Mouse (Mus musculus) kidney, postnatal 0 days (tissue): Measurements from ENCODE around the gene Xylt1. TPM values are rescaled to one million over a fixed set of nuclear protein-coding genes. Genes with fewer than 3 reads are reported as not detected.

Experiments
- ATAC-seq: fragments of 200-750 bp; cut with Nextera tagmentation; replicated peaks from 2 replicates; pipeline ENCODE4 v1.8.0; 2017; ENCODE audit warnings: low read depth, moderate number of reproducible peaks, moderate TSS enrichment, moderate library complexity; ENCODE audit not compliant: low FRiP score
- DNase-seq: peaks from one replicate; pipeline ENCODE4 v3.0.0-alpha.2; 2016; ENCODE audit warnings: low spot score
- H3K27ac ChIP-seq: fragments of 300-500 bp; sonication (generic); 2 replicates; pipeline ENCODE4 v1.5.1; 2014; ENCODE audit warnings: mild to moderate bottlenecking
- H3K27me3 ChIP-seq: fragments of 300-500 bp; sonication (generic); 2 replicates; pipeline ENCODE4 v1.6.1; 2014; ENCODE audit warnings: low read length, mixed read lengths; ENCODE audit not compliant: insufficient read depth
- H3K36me3 ChIP-seq: fragments of 300-500 bp; sonication (generic); 2 replicates; pipeline ENCODE4 v1.6.1; 2014; ENCODE audit warnings: low read length, mixed read lengths; ENCODE audit not compliant: insufficient read depth
- H3K4me1 ChIP-seq: fragments of 300-500 bp; sonication (generic); replicated peaks from 2 replicates; pipeline ENCODE4 v1.6.1; 2014; ENCODE audit warnings: antibody characterized with exemption, low read length, mixed read lengths; ENCODE audit not compliant: insufficient read depth
- H3K4me2 ChIP-seq: fragments of 300-500 bp; sonication (generic); 2 replicates; pipeline ENCODE4 v1.6.1; 2014; ENCODE audit warnings: mild to moderate bottlenecking, low read length, moderate library complexity, mixed read lengths
- H3K4me3 ChIP-seq: fragments of 300-500 bp; sonication (generic); replicated peaks from 2 replicates; pipeline ENCODE4 v1.5.1; 2014; ENCODE audit warnings: low read depth, low read length
- H3K9ac ChIP-seq: fragments of 300-500 bp; sonication (generic); 2 replicates; pipeline ENCODE4 v1.6.1; 2014; ENCODE audit warnings: low read depth, low read length
- H3K9me3 ChIP-seq: fragments of 300-500 bp; sonication (generic); replicated peaks from 2 replicates; pipeline ENCODE4 v1.6.1; 2016; ENCODE audit warnings: low read length, inconsistent platforms, mixed read lengths
- CTCF ChIP-seq: IDR thresholded peaks from 2 replicates; pipeline ENCODE4 v1.5.1; 2016; ENCODE audit warnings: antibody characterized with exemption, low read depth, mild to moderate bottlenecking, moderate library complexity
- WGBS: fragments of 180-500 bp; shearing (Covaris S2); extraction: QIAGEN DNeasy Blood & Tissue Kit; methylation state at CpG from one replicate; pipeline ENCODE4 v1.1.7; 2014; 5-methylcytosine and 5-hydroxymethylcytosine counted together
- polyA plus RNA-seq: library from polyadenylated mRNA; unstranded; fragments of >200 nt; fragmentation: Nextera tagmentation; extraction: Ambion mirVana; gene quantifications from 2 replicates; pipeline ENCODE4 v1.2.1, GENCODE M21; 2015

The Xylt1 gene
- polyA plus RNA-seq, 1 experiment from 2014 or later: 1.7 TPM

DNA sequence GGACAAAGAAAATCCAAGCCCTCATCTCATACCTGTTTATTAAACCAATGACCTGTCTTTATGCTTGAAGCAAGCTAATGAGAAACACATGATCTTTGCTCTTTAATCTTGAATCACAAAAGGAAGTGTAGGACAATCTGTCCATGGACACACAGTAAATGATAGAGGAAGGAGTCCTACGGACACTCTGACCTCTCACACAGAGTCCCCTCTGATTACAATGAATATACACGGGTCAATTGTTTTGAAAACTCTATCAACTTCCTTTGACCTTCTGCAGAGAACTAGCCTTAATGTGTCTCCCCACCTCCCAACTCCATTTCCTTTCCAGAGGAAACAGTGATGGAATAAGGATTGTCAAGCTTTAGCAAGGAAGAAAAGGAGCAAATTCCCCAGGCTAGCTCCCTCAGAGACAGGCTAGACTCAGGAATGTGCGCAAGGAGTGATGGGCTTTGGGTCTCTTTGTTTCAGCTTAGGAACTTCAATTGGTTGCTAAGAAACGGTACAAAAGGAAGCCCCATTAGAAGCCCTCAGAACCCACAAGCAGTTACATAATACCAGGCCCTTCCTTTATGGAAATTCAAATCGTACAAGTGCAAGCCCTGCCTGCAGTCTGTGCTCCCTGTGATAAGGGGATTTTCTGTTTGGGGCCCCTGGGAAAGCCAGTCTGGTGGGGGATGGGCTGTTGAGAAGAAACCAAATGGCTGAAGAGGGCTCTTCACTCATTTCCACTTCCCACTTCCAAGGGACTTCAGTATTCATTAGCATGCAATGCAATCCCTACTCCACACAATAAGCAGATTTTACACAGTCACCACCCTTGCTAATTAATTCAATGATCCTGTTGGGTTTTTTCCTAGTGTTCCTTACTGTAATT is 305.6 kb downstream of the Xylt1 start:
- no peaks in the 10 kb centered on the region for H3K9me3 ChIP-seq
- H3K36me3 ChIP-seq: no peaks in the 10 kb centered on the region
- 38% methylated on average over 5 of the region's 5 CpGs for WGBS
- no peaks in the 10 kb centered on the region for H3K27me3 ChIP-seq
- no peak overlapping the region for H3K9ac ChIP-seq
- ATAC-seq (no peak), DNase-seq (no peak)
- no peak for TF ChIP-seq CTCF
- no peak overlapping the region for H3K4me2 ChIP-seq
- H3K4me1 ChIP-seq: no peaks in the 10 kb centered on the region
- no peak overlapping the region for H3K27ac ChIP-seq
- H3K4me3 ChIP-seq: no peak overlapping the region

DNA sequence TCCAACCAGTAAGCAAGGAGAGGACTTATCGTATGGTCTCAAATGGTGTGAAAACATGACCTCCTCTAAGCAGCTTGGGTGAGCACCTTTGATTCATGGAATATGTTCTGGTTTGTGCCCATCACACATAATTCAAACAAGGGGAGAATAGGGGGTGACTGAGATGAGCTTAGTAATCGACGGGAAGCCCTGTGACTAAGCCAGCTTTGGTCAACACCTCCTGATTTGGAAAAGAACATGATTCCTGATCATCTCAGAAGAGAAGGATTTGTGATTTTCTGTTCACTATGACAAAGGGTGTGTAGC is 306.2 kb downstream of the Xylt1 start:
- H3K4me1 ChIP-seq: no peaks in the 10 kb centered on the region
- H3K4me3 ChIP-seq: no peak overlapping the region
- H3K9ac ChIP-seq: no peak overlapping the region
- H3K36me3 ChIP-seq: no peaks in the 10 kb centered on the region
- no peaks in the 10 kb centered on the region for H3K27me3 ChIP-seq
- no peak overlapping the region for H3K27ac ChIP-seq
- no peak for TF ChIP-seq CTCF
- H3K9me3 ChIP-seq: no peaks in the 10 kb centered on the region
- 88% methylated on average over 3 of the region's 3 CpGs for WGBS
- ATAC-seq (no peak), DNase-seq (no peak)
- H3K4me2 ChIP-seq: no peak overlapping the region

DNA sequence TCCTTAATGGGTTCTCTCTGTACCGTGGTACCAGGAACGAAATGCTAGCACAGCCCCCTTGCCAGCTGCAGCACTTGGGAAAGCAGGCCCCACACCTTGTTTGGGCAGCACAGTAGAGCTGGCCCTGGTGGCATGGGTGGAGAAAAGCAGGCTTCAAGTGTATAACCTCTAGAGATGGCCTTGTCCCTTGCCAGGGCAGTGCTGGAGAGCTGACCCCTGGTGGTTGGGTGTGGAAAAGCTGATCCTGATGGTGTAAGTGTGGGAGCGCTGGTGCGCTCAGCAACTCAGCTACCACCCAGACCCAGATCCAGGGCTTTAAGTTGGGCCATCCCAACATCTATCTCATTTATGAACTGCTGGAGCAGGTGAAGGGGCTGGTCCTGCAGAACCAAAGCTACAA is 314.8 kb downstream of the Xylt1 start:
- DNase-seq: no peak
- Histone ChIP-seq H3K4me3 (no peak overlapping the region), H3K4me1 (no peaks in the 10 kb centered on the region), H3K9ac (no peak overlapping the region), H3K4me2 (no peak overlapping the region), H3K27ac (no peak overlapping the region), H3K9me3 (no peaks in the 10 kb centered on the region), H3K27me3 (no peaks in the 10 kb centered on the region), H3K36me3 (no peaks in the 10 kb centered on the region)
- 84% methylated on average over 4 of the region's 4 CpGs for WGBS
- peak; percentile 58 for TF ChIP-seq CTCF
- ATAC-seq: no peak

DNA sequence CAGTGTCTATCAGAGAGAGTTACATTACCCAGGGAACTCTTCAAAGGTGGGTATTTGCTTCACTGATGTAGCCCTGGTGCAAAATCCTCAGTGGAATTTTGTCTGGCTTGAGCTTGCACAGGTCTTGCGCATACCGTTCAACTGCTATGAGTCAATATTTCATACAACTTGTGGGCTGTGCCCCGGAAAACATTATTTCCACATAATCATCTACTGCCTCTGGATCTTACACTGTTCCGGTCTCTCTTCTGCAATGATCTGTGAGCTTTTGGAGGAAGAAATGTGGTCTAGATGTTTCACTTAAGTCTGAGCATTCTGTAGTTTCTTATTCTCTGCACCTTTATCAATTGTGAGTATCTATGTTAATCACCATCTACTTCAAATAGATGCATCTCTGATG is 316.9 kb downstream of the Xylt1 start:
- no peak overlapping the region for H3K9ac ChIP-seq
- ATAC-seq (no peak), DNase-seq (no peak)
- no peaks in the 10 kb centered on the region for H3K9me3 ChIP-seq
- H3K27me3 ChIP-seq: no peaks in the 10 kb centered on the region
- no peaks in the 10 kb centered on the region for H3K4me1 ChIP-seq
- H3K27ac ChIP-seq: no peak overlapping the region
- WGBS: 94% methylated on average over 4 of the region's 4 CpGs
- TF ChIP-seq CTCF: no peak
- no peaks in the 10 kb centered on the region for H3K36me3 ChIP-seq
- H3K4me2 ChIP-seq: no peak overlapping the region
- no peak overlapping the region for H3K4me3 ChIP-seq

DNA sequence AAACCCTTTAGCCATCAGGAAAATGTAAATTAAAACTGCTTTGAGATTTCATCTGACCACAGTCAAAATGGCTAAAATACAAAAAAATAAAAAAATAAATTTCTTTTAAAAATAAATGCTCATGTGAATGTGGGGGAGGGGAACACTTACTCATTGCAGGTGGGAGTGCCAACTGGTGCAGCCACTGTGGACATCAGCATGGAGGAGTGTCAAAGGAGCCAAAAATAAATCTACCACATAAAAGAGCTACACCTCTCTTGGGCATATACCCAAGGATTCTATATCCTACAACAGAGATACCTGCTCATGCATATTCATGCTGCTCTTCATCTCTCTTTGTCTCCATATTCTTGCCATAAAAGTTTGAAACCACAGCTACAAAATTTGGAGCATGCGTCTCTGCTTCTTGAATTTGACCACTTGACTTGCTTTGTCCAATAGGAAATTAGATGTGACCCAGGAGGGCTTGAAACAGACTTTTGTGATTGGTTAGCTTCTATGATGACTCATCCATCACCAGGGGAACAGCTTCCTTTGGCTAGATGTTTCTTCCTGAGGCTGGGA is 317.9 kb downstream of the Xylt1 start:
- Histone ChIP-seq H3K36me3 (no peaks in the 10 kb centered on the region), H3K4me2 (no peak overlapping the region), H3K4me3 (no peak overlapping the region), H3K27me3 (no peaks in the 10 kb centered on the region), H3K4me1 (no peaks in the 10 kb centered on the region), H3K9ac (no peak overlapping the region), H3K27ac (no peak overlapping the region), H3K9me3 (no peaks in the 10 kb centered on the region)
- no peak for TF ChIP-seq CTCF
- whole genome bisulfite sequencing: 94% methylated on average over 1 of the region's 1 CpGs
- ATAC-seq: no peak
- DNase-seq: no peak

DNA sequence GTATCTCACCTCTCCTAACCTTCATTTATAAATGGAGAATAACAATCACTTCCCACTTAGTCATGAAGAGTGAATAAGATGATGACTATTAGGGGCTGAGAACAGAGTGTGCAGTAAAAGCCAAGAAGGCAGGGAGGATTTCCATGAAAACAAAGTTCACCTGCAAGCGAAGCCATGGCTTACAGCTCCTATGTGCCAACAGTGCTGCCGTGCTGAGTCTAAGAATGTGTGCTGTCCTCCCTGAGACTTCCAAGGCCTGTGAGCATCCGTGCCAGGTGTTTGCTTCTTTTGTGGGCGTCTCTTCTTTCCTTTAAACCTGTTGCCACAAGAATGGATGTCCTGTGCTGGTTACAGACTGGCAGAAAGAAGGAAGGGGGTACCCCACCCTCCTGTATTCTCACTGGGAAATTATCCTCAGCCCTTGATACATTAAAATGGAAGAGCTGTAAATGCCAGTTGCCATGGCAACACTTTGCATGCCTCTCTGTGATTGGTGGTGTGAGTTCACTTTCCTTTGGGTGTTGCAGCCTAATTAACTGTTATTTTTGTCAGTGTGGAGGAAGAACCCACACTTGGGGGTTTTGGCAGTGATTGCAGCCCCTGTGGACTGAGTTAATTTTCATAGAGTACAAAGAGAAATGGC is 318.7 kb downstream of the Xylt1 start:
- DNase-seq (no peak), ATAC-seq (no peak)
- Histone ChIP-seq H3K9ac (no peak overlapping the region), H3K9me3 (no peaks in the 10 kb centered on the region), H3K27me3 (no peaks in the 10 kb centered on the region), H3K4me1 (no peaks in the 10 kb centered on the region), H3K27ac (no peak overlapping the region), H3K4me3 (no peak overlapping the region), H3K4me2 (no peak overlapping the region), H3K36me3 (no peaks in the 10 kb centered on the region)
- TF ChIP-seq CTCF: no peak
- 63% methylated on average over 4 of the region's 4 CpGs for WGBS
